Mouse (Mus musculus): ENCODE data around the gene Fgf22. TPM values are rescaled to one million over a fixed set of nuclear protein-coding genes. Genes with fewer than 3 reads are reported as not detected.

The Fgf22 gene
- not detected for polyA plus RNA-seq (2014; fragmentation: Illumina TruSeq; extraction: RNeasy Lipid Tissue Mini Kit (QIAGEN cat#74804); ENCODE audit: low read depth, low replicate concordance)

GRCm38 (mm10) chr10:79754856-79755516 is at the start of gene Fgf22:
Fgf22 (plus strand) TSS chr10:79755076.

GRCm38 (mm10) chr10:79716254-79716987 is 38.5 kb upstream of the Fgf22 start, which contains the start of gene Hcn2:
Hcn2 (plus strand) TSS chr10:79716634.

GRCm38 (mm10) chr10:79745898-79746773 is 8.7 kb upstream of the Fgf22 start, which contains the start of gene Polrmt:
Polrmt (minus strand) TSS chr10:79746581.

GRCm38 (mm10) chr10:79766508-79767325 is 11.8 kb downstream of the Fgf22 start, which contains the start of gene Rnf126:
Rnf126 (minus strand) TSS chr10:79766952.

GRCm38 (mm10) chr10:79777103-79777531 is 22.2 kb downstream of the Fgf22 start, which contains the start of gene Fstl3:
Fstl3 (plus strand) TSS chr10:79777272.

GRCm38 (mm10) chr10:79790861-79791260 is 36.0 kb downstream of the Fgf22 start, which contains the start of gene Prss57:
Prss57 (minus strand) TSS chr10:79790961.

GRCm38 (mm10) chr10:79793051-79793737 is 38.3 kb downstream of the Fgf22 start, which contains the start of gene Palm:
Palm (plus strand) TSS chr10:79793572.

Other genes starting within 250 kb of the Fgf22 start
- gene Plpp2, start 221.3 kb upstream of the Fgf22 start, polyA plus RNA-seq (2014; fragmentation: Illumina TruSeq; extraction: RNeasy Lipid Tissue Mini Kit (QIAGEN cat#74804); ENCODE audit: low read depth, low replicate concordance): 9.2 TPM
- gene Mier2, start 199.9 kb upstream of the Fgf22 start, polyA plus RNA-seq (2014; fragmentation: Illumina TruSeq; extraction: RNeasy Lipid Tissue Mini Kit (QIAGEN cat#74804); ENCODE audit: low read depth, low replicate concordance): not detected
- gene Theg, start 167.7 kb upstream of the Fgf22 start, polyA plus RNA-seq (2014; fragmentation: Illumina TruSeq; extraction: RNeasy Lipid Tissue Mini Kit (QIAGEN cat#74804); ENCODE audit: low read depth, low replicate concordance): not detected
- gene C2cd4c, start 141.1 kb upstream of the Fgf22 start, polyA plus RNA-seq (2014; fragmentation: Illumina TruSeq; extraction: RNeasy Lipid Tissue Mini Kit (QIAGEN cat#74804); ENCODE audit: low read depth, low replicate concordance): 0.16 TPM
- gene Shc2, start 117.2 kb upstream of the Fgf22 start, polyA plus RNA-seq (2014; fragmentation: Illumina TruSeq; extraction: RNeasy Lipid Tissue Mini Kit (QIAGEN cat#74804); ENCODE audit: low read depth, low replicate concordance): 1.5 TPM
- gene Odf3l2, start 109.3 kb upstream of the Fgf22 start, polyA plus RNA-seq (2014; fragmentation: Illumina TruSeq; extraction: RNeasy Lipid Tissue Mini Kit (QIAGEN cat#74804); ENCODE audit: low read depth, low replicate concordance): not detected
- gene Madcam1, start 90.5 kb upstream of the Fgf22 start, polyA plus RNA-seq (2014; fragmentation: Illumina TruSeq; extraction: RNeasy Lipid Tissue Mini Kit (QIAGEN cat#74804); ENCODE audit: low read depth, low replicate concordance): not detected
- gene Tpgs1, start 85.7 kb upstream of the Fgf22 start, polyA plus RNA-seq (2014; fragmentation: Illumina TruSeq; extraction: RNeasy Lipid Tissue Mini Kit (QIAGEN cat#74804); ENCODE audit: low read depth, low replicate concordance): not detected
- gene Cdc34, start 72.9 kb upstream of the Fgf22 start, polyA plus RNA-seq (2014; fragmentation: Illumina TruSeq; extraction: RNeasy Lipid Tissue Mini Kit (QIAGEN cat#74804); ENCODE audit: low read depth, low replicate concordance): not detected
- not detected for gene Gzmm, start 66.1 kb upstream of the Fgf22 start, polyA plus RNA-seq (2014; fragmentation: Illumina TruSeq; extraction: RNeasy Lipid Tissue Mini Kit (QIAGEN cat#74804); ENCODE audit: low read depth, low replicate concordance)
- gene Bsg, start 50.6 kb upstream of the Fgf22 start, polyA plus RNA-seq (2014; fragmentation: Illumina TruSeq; extraction: RNeasy Lipid Tissue Mini Kit (QIAGEN cat#74804); ENCODE audit: low read depth, low replicate concordance): 376 TPM
- 0.22 TPM for gene Hcn2, start 38.4 kb upstream of the Fgf22 start, polyA plus RNA-seq (2014; fragmentation: Illumina TruSeq; extraction: RNeasy Lipid Tissue Mini Kit (QIAGEN cat#74804); ENCODE audit: low read depth, low replicate concordance)
- 0.82 TPM for gene Polrmt, start 8.5 kb upstream of the Fgf22 start, polyA plus RNA-seq (2014; fragmentation: Illumina TruSeq; extraction: RNeasy Lipid Tissue Mini Kit (QIAGEN cat#74804); ENCODE audit: low read depth, low replicate concordance)
- 0.73 TPM for gene Rnf126, start 11.9 kb downstream of the Fgf22 start, polyA plus RNA-seq (2014; fragmentation: Illumina TruSeq; extraction: RNeasy Lipid Tissue Mini Kit (QIAGEN cat#74804); ENCODE audit: low read depth, low replicate concordance)
- gene Fstl3, start 22.2 kb downstream of the Fgf22 start, polyA plus RNA-seq (2014; fragmentation: Illumina TruSeq; extraction: RNeasy Lipid Tissue Mini Kit (QIAGEN cat#74804); ENCODE audit: low read depth, low replicate concordance): 2.5 TPM
- gene Prss57, start 35.9 kb downstream of the Fgf22 start, polyA plus RNA-seq (2014; fragmentation: Illumina TruSeq; extraction: RNeasy Lipid Tissue Mini Kit (QIAGEN cat#74804); ENCODE audit: low read depth, low replicate concordance): not detected
- 0.69 TPM for gene Palm, start 38.5 kb downstream of the Fgf22 start, polyA plus RNA-seq (2014; fragmentation: Illumina TruSeq; extraction: RNeasy Lipid Tissue Mini Kit (QIAGEN cat#74804); ENCODE audit: low read depth, low replicate concordance)
- gene Misp, start 65.9 kb downstream of the Fgf22 start, polyA plus RNA-seq (2014; fragmentation: Illumina TruSeq; extraction: RNeasy Lipid Tissue Mini Kit (QIAGEN cat#74804); ENCODE audit: low read depth, low replicate concordance): 12.8 TPM
- 91.3 TPM for gene Ptbp1, start 99.4 kb downstream of the Fgf22 start, polyA plus RNA-seq (2014; fragmentation: Illumina TruSeq; extraction: RNeasy Lipid Tissue Mini Kit (QIAGEN cat#74804); ENCODE audit: low read depth, low replicate concordance)
- not detected for gene Prtn3, start 119.4 kb downstream of the Fgf22 start, polyA plus RNA-seq (2014; fragmentation: Illumina TruSeq; extraction: RNeasy Lipid Tissue Mini Kit (QIAGEN cat#74804); ENCODE audit: low read depth, low replicate concordance)
- not detected for gene Plppr3, start 119.6 kb downstream of the Fgf22 start, polyA plus RNA-seq (2014; fragmentation: Illumina TruSeq; extraction: RNeasy Lipid Tissue Mini Kit (QIAGEN cat#74804); ENCODE audit: low read depth, low replicate concordance)
- gene Elane, start 131.2 kb downstream of the Fgf22 start, polyA plus RNA-seq (2014; fragmentation: Illumina TruSeq; extraction: RNeasy Lipid Tissue Mini Kit (QIAGEN cat#74804); ENCODE audit: low read depth, low replicate concordance): not detected
- gene Cfd, start 135.8 kb downstream of the Fgf22 start, polyA plus RNA-seq (2014; fragmentation: Illumina TruSeq; extraction: RNeasy Lipid Tissue Mini Kit (QIAGEN cat#74804); ENCODE audit: low read depth, low replicate concordance): 0.88 TPM
- gene Med16, start 153.8 kb downstream of the Fgf22 start, polyA plus RNA-seq (2014; fragmentation: Illumina TruSeq; extraction: RNeasy Lipid Tissue Mini Kit (QIAGEN cat#74804); ENCODE audit: low read depth, low replicate concordance): 0.19 TPM
- gene Gm26602, start 155.8 kb downstream of the Fgf22 start, polyA plus RNA-seq (2014; fragmentation: Illumina TruSeq; extraction: RNeasy Lipid Tissue Mini Kit (QIAGEN cat#74804); ENCODE audit: low read depth, low replicate concordance): not detected
- 0.35 TPM for gene Kiss1r, start 161.9 kb downstream of the Fgf22 start, polyA plus RNA-seq (2014; fragmentation: Illumina TruSeq; extraction: RNeasy Lipid Tissue Mini Kit (QIAGEN cat#74804); ENCODE audit: low read depth, low replicate concordance)
- 21.3 TPM for gene R3hdm4, start 166.1 kb downstream of the Fgf22 start, polyA plus RNA-seq (2014; fragmentation: Illumina TruSeq; extraction: RNeasy Lipid Tissue Mini Kit (QIAGEN cat#74804); ENCODE audit: low read depth, low replicate concordance)
- 2.5 TPM for gene Arid3a, start 172.0 kb downstream of the Fgf22 start, polyA plus RNA-seq (2014; fragmentation: Illumina TruSeq; extraction: RNeasy Lipid Tissue Mini Kit (QIAGEN cat#74804); ENCODE audit: low read depth, low replicate concordance)
- 0.79 TPM for gene Wdr18, start 205.1 kb downstream of the Fgf22 start, polyA plus RNA-seq (2014; fragmentation: Illumina TruSeq; extraction: RNeasy Lipid Tissue Mini Kit (QIAGEN cat#74804); ENCODE audit: low read depth, low replicate concordance)
- not detected for gene Grin3b, start 215.6 kb downstream of the Fgf22 start, polyA plus RNA-seq (2014; fragmentation: Illumina TruSeq; extraction: RNeasy Lipid Tissue Mini Kit (QIAGEN cat#74804); ENCODE audit: low read depth, low replicate concordance)
- gene Tmem259, start 229.3 kb downstream of the Fgf22 start, polyA plus RNA-seq (2014; fragmentation: Illumina TruSeq; extraction: RNeasy Lipid Tissue Mini Kit (QIAGEN cat#74804); ENCODE audit: low read depth, low replicate concordance): 0.22 TPM
- 4.2 TPM for gene Cnn2, start 233.5 kb downstream of the Fgf22 start, polyA plus RNA-seq (2014; fragmentation: Illumina TruSeq; extraction: RNeasy Lipid Tissue Mini Kit (QIAGEN cat#74804); ENCODE audit: low read depth, low replicate concordance)
- 0.41 TPM for gene Abca7, start 241.4 kb downstream of the Fgf22 start, polyA plus RNA-seq (2014; fragmentation: Illumina TruSeq; extraction: RNeasy Lipid Tissue Mini Kit (QIAGEN cat#74804); ENCODE audit: low read depth, low replicate concordance)

Data from sigmoid colon, adult 10 weeks (tissue).